Mouse (Mus musculus) heart, adult 2 months (tissue): ENCODE data around the gene Bcl2l15.
"Not testable (repeated sequence)": the region's sequence is repeated elsewhere in the genome, so short reads cannot be mapped to it uniquely, and the experiment has no call there.

Source experiments
- CTCF ChIP-seq: fragments of 200-600 bp; IDR thresholded peaks from 2 replicates; pipeline ENCODE4 v1.8.1; 2022; ENCODE audit warnings: antibody characterized with exemption, mild to moderate bottlenecking, moderate library complexity
- EP300 ChIP-seq: fragments of 200-500 bp; IDR thresholded peaks from 2 replicates; pipeline ENCODE4 v1.6.1; 2011; ENCODE audit warnings: low read depth, low read length, control low read depth; ENCODE audit not compliant: insufficient read depth
- POLR2A ChIP-seq: fragments of 200-500 bp; IDR thresholded peaks from 2 replicates; pipeline ENCODE4 v1.6.1; 2011; ENCODE audit warnings: mild to moderate bottlenecking, low read depth, low read length, control low read depth; ENCODE audit not compliant: insufficient read depth

GRCm38 (mm10) chr3:103840195-103840594 is 7.8 kb downstream of the Bcl2l15 start:
- TF ChIP-seq EP300, CTCF, POLR2A: not testable (repeated sequence)
